Mouse (Mus musculus) kidney, adult 8-10 months (tissue): ENCODE measurements around the gene Acads.

Experiments
- DNase-seq, 2 experiments: peaks; one replicate each; pipeline ENCODE4 v3.0.0; 2022

Gene Acads

DNA sequence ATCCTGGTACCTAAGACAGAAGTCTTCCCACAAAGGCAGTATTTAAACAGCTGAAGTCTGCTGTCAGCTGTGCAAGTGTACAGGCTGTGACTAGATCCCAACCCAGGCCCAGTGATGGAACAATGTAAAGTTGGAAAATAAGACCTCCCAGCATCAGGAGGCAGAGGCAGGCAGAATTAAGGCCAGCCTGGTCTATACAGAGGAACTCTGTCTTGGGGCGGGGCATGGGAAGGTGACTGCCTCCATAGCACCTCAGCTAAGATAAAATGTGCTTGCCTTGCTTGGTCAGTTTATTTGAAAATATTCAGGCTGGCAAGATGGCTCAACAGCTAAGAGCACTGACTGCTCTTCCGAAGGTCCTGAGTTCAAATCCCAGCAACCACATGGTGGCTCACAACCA is 48.7 kb downstream of the Acads start:
- no peak for DNase-seq

DNA sequence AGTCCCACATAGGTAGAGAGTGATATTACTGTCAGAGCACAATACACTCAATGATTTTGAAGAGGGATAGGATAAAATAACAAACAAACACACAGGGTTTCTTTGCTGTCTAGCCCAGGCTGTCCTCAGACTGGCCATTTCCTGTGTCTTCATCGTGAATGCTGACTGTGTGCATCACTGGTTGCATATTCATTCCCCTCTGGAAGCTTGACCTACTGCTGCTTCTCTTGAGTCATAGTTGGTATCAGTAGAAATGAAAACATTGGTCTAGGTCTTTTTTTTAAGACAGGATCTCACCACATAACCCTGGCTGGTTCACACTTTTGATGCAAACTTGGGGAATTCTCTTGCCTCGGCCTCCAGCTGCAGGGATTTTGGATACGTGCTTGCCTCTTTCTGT is 49.5 kb downstream of the Acads start:
- no peak for DNase-seq

DNA sequence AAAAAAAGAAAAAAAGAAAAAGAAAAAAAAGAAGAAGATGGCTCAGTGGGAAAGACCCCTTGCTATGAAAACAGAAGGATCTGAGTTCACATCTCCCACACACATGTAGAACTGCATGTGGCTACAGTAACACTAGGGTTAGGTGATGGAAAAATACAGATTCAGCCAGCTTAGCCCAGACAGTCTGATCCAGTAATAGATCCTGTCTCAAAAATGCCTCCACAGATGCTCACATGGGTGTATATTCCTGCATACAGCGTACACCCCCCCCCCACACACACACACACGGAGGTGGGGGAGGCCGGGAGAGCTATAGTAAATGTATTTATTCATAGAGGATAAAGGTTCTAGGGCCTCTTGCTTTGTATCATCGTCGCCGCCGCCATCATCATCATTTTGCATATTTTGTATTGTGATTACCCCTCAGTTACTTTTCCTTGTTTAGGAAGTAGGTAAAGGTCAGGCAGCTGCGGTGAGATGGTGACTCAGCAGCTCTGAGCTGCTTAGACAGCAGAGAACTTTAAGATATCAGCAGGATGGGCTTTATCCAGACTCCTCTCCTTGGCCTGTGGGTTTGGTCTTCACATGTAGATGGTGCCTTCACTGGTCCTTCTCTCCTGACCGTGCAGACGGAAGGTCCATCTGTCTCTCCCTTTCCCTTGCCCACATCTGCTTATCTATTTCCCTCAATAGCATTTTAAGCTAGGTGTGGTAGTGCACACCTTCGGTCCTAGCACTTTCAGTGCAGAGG is 50.3 kb downstream of the Acads start:
- no peak for DNase-seq

DNA sequence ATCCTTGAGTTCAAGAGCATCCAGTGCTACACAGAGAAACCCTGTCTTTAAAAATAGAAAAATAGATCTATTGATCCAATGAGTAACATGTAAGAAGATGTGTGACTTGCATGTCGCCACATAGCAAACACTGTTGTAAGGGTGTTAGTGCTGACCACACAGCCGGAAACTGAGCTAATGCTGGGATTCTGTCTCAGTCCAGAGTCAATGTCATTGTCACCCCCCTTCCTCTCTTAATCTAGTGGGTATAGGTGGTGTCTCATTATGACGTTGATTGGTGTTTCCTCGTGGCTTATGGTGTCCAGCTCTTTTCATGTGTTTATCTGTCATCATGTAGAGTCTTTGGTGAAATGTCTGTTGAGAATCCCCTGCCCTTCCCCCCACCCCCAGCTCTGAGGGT is 52.9 kb downstream of the Acads start:
- no peak for DNase-seq

DNA sequence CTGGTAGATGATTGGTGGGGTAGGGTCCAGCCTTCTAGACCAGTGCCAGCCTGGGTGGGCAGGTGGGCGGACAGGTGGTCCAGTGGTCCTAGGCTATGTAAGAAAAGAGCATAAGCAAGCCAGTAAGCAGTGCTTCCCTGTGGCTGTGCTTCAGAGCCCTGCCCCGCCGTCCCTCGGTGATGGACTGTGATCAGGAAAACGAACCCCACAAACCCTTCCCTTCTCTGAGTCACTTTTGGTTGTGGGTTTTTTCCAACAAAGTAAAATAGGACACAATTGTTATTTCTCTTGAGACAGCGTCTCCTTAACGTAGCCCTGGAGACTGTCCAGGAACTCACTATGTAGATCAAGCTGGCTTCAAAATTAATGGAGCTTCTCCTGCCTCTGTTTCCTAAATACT is 55.8 kb downstream of the Acads start:
- DNase-seq = no peak

DNA sequence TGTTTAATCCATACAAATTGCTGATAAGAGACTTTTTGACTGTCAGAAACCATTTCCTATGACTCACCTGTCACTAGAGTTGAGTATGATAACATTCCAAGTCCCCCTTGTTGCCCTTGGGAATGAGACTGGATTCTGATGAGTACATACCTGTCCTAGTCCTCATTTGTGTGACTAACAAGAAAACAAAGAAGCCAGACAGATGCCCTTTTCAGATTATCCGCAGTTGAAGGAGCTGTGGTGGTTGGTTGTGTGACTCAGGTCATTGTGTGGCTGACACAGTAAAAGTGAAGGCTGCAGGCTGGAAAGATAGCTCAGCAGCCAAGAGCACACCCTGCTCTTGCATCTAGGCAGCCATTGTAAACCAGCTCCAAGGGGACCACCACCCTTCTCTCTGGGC is 56.6 kb downstream of the Acads start:
- DNase-seq = no peak

DNA sequence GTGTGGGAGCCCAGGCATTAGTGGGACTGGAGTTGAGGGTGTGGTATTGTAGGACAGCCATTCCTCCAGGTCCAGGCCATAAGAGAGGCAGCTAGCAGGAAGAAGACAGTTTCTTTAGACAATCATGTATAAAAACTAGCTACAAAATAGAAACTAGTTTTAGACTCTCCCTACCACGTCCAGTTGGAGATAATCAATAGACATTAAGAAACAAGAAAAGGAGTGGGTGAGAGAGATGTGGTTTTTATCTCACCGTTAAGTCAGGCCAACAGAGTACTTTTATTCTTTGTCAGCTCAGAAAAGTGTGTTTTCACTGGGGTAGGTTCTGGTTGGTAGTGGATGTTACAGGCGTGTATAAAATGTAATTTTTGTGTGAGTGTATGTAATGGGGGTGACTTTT is 58.2 kb downstream of the Acads start:
- no peak for DNase-seq
